Mouse (Mus musculus) midbrain, embryonic 16.5 days (tissue): ENCODE measurements at regions not wholly inside any gene's neighbourhood (a gene's known extent, or its start where the extent isn't known, plus 50 kb on each side); places are given as distances from the start of the nearest gene placed in this dataset.

Source experiments
- ATAC-seq: fragments of 200-750 bp; cut with Nextera tagmentation; 2 replicates; pipeline ENCODE4 v1.8.0; 2017; ENCODE audit warnings: moderate TSS enrichment
- H3K27ac ChIP-seq: fragments of 300-500 bp; sonication (generic); 2 replicates; pipeline ENCODE4 v1.5.1; 2014; ENCODE audit warnings: mild to moderate bottlenecking, low read length, mixed read lengths
- H3K27me3 ChIP-seq: fragments of 300-500 bp; sonication (generic); 2 replicates; pipeline ENCODE4 v1.6.1; 2014; ENCODE audit warnings: low read depth, low read length, mixed read lengths; ENCODE audit not compliant: control insufficient read depth, insufficient read depth
- H3K36me3 ChIP-seq: fragments of 300-500 bp; sonication (generic); 2 replicates; pipeline ENCODE4 v1.6.1; 2014; ENCODE audit warnings: mild to moderate bottlenecking, low read length, moderate library complexity, mixed read lengths; ENCODE audit not compliant: control insufficient read depth, insufficient read depth
- H3K4me1 ChIP-seq: fragments of 300-500 bp; sonication (generic); 2 replicates; pipeline ENCODE4 v1.6.1; 2014; ENCODE audit warnings: mild to moderate bottlenecking, low read length, mixed read lengths; ENCODE audit not compliant: control insufficient read depth, insufficient read depth
- H3K4me2 ChIP-seq: fragments of 300-500 bp; sonication (generic); 2 replicates; pipeline ENCODE4 v1.6.1; 2014; ENCODE audit warnings: mild to moderate bottlenecking, low read length, mixed read lengths
- H3K4me3 ChIP-seq: fragments of 300-500 bp; sonication (generic); 2 replicates; pipeline ENCODE4 v1.5.1; 2014; ENCODE audit warnings: low read depth, mild to moderate bottlenecking, low read length, moderate library complexity, mixed read lengths
- H3K9ac ChIP-seq: fragments of 300-500 bp; sonication (generic); 2 replicates; pipeline ENCODE4 v1.6.1; 2014; ENCODE audit warnings: low read depth, low read length, mixed read lengths
- H3K9me3 ChIP-seq: fragments of 300-500 bp; sonication (generic); replicated peaks from 2 replicates; pipeline ENCODE4 v1.6.1; 2014; ENCODE audit warnings: mild to moderate bottlenecking, low read length, mixed read lengths; ENCODE audit not compliant: control insufficient read depth, poor library complexity, severe bottlenecking
- WGBS: fragments of 180-500 bp; shearing (Covaris S2); extraction: QIAGEN DNeasy Blood & Tissue Kit; methylation state at CpG from one replicate; pipeline ENCODE4 v1.1.7; 2014; 5-methylcytosine and 5-hydroxymethylcytosine counted together

DNA sequence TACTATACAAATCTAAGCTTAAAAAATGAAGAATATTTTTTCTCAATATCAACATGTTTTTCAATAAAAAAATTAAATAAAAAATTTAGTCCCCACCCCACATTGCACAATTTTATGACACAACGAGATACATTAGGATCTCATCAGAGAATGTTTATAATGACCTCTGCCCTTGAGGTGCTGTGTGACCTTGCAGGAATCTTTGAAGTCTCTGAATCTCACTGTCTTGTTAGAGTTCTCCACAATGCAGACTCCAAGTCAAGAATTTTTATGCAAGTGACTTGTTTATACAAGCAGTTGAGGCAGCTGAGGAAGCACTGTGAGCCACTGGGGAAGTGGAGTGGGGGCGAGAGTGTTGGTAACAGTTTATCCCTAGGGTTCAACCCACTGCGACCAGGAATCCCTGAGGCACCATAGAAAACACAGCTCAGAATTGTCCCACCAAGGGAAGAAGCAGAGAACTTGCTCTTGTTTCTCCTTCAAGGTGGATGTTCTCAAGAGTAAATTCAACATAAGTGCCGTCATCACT lies 228.5 kb downstream of the Hlx start:
- WGBS = 94% methylated on average over 4 of the region's 4 CpGs

DNA sequence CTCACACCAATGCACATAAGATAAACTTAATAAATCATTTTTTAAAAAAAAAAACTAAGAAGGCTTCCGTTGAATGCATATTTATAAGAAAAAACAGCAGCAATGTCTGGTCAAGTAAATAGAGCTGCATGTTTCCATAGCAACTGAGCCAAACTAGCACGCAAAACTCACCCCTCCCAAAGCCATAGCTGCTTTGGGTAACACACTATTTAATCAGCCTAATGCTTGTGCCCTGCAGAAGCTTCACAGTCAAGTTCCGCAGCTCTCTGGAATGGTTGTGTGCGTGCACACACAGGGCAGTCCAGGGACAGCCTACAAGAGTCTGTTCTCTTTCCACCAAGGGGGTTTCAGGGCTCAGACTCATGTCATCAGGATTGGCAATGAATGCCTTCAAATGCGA lies 231.7 kb downstream of the Hlx start:
- Histone ChIP-seq H3K36me3 (no peaks in the 10 kb centered on the region), H3K27me3 (no peaks in the 10 kb centered on the region), H3K9ac (no peak overlapping the region), H3K9me3 (no peaks in the 10 kb centered on the region), H3K4me3 (no peak overlapping the region), H3K4me2 (no peak overlapping the region), H3K4me1 (no peaks in the 10 kb centered on the region; the same call in 1 of the 2 replicates), H3K27ac (no peak overlapping the region)
- no peak for ATAC-seq
- WGBS = 61% methylated on average over 5 of the region's 5 CpGs

More for the DNA sequence above, 228.5 kb downstream of the Hlx start:
- Histone ChIP-seq H3K27ac (no peak overlapping the region), H3K9me3 (no peaks in the 10 kb centered on the region), H3K36me3 (no peaks in the 10 kb centered on the region), H3K27me3 (no peaks in the 10 kb centered on the region), H3K9ac (no peak overlapping the region), H3K4me3 (no peak overlapping the region), H3K4me2 (no peak overlapping the region), H3K4me1 (no peaks in the 10 kb centered on the region; the same call in 1 of the 2 replicates)
- no peak for ATAC-seq

DNA sequence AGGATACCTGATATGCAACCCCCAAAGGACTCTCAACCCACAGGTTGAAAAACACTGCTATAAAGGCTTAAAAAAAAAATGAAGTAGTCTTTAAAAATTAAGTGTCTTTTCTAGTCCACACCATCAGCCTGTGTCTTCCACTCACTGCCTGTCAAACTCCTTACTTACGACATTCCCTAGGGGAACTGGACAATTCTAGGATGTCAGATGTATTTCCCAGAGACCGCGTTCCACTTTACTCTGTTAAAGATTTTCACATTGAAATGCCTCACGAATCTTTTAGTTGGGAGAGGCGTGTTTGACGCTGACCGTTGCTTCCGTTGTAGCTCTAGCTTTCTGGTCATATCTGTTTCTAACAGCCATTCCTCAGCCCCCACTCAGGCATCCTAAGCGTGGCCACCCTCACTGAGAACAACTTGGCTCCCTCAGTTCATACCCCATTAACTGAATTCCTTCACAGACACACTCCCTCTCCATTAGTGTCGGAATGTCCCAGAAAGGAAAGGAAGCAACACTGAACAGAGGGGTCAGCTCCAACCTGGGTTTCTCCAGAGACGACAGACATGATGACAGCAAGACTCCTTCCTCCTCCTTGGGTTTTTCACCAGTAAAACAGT lies 233.4 kb downstream of the Hlx start:
- ATAC-seq = no peak
- H3K9me3 ChIP-seq = no peaks in the 10 kb centered on the region
- H3K36me3 ChIP-seq = no peaks in the 10 kb centered on the region
- H3K27ac ChIP-seq = no peak overlapping the region
- 91% methylated on average over 11 of the region's 11 CpGs for WGBS
- no peak overlapping the region for H3K4me2 ChIP-seq
- H3K4me3 ChIP-seq = no peak overlapping the region
- no peaks in the 10 kb centered on the region; the same call in 1 of the 2 replicates for H3K4me1 ChIP-seq
- H3K27me3 ChIP-seq = no peaks in the 10 kb centered on the region
- no peak overlapping the region for H3K9ac ChIP-seq

DNA sequence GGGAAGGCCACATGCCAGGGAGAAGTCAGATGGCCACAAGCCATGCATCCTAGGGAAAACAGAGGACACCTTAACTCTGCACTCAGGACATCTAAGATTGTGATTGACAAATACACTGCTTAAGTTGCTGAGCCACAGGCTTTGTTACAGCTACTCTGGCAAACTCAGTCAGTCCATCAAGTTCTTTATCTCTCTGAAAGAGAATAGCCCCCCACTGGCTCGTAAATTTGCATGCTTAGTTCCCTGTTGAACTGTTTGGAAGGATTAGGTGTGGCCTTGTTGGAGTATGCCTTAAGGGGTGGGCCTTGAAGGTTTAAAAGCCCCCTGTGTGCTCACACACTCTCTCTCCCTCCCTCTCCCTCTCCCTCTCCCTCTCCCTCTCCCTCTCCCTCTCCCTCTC lies 235.4 kb downstream of the Hlx start:
- Histone ChIP-seq H3K9ac (no peak overlapping the region), H3K27me3 (no peaks in the 10 kb centered on the region), H3K9me3 (no peaks in the 10 kb centered on the region), H3K4me2 (no peak overlapping the region), H3K4me1 (no peaks in the 10 kb centered on the region; the same call in 1 of the 2 replicates), H3K27ac (no peak overlapping the region), H3K4me3 (no peak overlapping the region), H3K36me3 (no peaks in the 10 kb centered on the region)
- WGBS = 8% methylated on average over 1 of the region's 1 CpGs
- no peak for ATAC-seq

DNA sequence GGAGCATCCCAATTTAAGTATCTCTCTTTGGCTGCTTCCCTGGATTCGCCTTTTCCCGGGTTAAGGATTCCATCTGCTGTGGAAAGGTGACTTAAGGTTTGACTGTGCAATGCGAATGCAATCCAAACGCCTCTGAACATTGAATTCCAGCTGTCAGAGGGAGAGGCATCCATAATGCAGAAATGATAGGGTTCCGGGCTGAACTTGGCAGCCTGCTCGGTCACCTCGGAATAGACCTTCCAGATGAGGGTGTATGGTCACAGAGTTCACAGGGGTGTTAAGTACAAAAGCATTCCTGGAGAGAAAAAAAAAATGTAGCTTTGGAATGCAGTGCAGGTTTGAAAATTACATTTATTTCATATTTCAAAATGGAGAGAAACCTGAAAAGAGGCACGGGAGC lies 238.6 kb downstream of the Hlx start:
- 84% methylated on average over 8 of the region's 8 CpGs for WGBS
- no peak overlapping the region for H3K4me3 ChIP-seq
- no peak overlapping the region for H3K27ac ChIP-seq
- no peak overlapping the region for H3K4me2 ChIP-seq
- H3K36me3 ChIP-seq = no peaks in the 10 kb centered on the region
- H3K9me3 ChIP-seq = no peaks in the 10 kb centered on the region
- no peak for ATAC-seq
- no peaks in the 10 kb centered on the region for H3K4me1 ChIP-seq
- no peaks in the 10 kb centered on the region for H3K27me3 ChIP-seq
- H3K9ac ChIP-seq = no peak overlapping the region

DNA sequence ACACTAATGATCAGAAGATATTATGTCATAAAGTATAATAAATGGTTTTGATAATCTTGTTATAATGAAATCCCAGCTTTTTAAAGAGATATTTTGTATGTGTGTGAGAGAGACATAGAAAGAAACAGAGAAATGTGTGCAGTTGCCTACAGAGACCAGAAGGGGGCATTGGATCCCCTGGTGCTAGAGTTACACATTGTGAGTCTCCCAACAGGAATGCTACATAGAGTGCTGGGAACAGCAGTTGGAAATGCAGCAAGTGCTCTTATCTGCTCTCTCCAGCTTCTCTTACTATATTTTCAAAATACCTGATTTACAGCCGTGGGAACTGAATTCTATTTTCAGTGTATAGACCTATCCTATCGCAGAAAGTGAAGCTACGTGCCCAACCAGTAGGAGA lies 240.3 kb downstream of the Hlx start:
- H3K27ac ChIP-seq = no peak overlapping the region
- H3K27me3 ChIP-seq = no peaks in the 10 kb centered on the region
- WGBS = 94% methylated on average over 3 of the region's 3 CpGs
- no peak overlapping the region for H3K4me3 ChIP-seq
- H3K4me1 ChIP-seq = no peaks in the 10 kb centered on the region
- no peak overlapping the region for H3K4me2 ChIP-seq
- no peak for ATAC-seq
- no peaks in the 10 kb centered on the region for H3K9me3 ChIP-seq
- no peak overlapping the region for H3K9ac ChIP-seq
- no peaks in the 10 kb centered on the region for H3K36me3 ChIP-seq

DNA sequence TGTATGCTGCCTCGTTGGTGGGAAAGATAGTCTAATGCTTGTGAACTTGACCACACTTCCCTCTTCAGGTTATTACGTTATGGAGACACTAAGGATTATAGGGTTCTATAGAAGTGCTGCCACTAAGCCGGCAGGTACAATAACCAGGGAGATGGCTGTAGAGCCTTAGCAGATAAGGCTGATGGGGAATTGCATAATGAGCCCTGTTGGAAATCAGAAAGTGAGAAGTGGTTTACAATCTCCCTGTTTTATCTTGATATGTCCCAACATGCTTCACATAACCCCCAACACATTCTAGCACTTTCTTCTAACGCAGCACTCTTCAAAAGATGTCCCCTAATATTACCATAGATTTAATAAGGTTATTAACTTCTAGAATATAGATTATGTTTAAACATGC lies 241.2 kb downstream of the Hlx start:
- Histone ChIP-seq H3K9me3 (no peaks in the 10 kb centered on the region), H3K9ac (no peak overlapping the region), H3K4me2 (no peak overlapping the region), H3K27ac (no peak overlapping the region), H3K27me3 (no peaks in the 10 kb centered on the region), H3K36me3 (no peaks in the 10 kb centered on the region), H3K4me1 (no peaks in the 10 kb centered on the region), H3K4me3 (no peak overlapping the region)
- WGBS = 76% methylated on average over 4 of the region's 4 CpGs
- ATAC-seq = no peak

DNA sequence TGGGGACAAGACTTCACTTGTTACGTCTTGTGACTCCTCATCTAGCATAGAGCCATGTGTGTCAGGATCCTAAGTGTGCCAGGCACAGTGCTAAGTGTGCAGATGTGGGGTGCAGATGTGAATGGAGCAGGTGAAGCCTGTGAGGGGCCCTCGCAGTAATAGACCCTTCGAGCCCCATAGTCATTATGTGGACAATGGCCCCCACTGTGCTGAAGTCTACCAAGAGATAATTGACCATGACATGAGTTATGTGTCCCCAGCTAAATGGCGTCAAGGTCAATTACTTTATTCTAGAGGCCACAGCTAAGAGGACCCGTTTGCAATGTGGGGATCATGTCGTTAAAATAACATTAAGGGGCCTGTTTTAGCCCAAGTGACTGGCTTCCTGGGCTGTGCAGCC lies 245.0 kb downstream of the Hlx start:
- ATAC-seq = no peak
- Histone ChIP-seq H3K27me3 (no peaks in the 10 kb centered on the region; the same call in 1 of the 2 replicates), H3K4me2 (no peak overlapping the region), H3K4me1 (no peaks in the 10 kb centered on the region), H3K27ac (no peak overlapping the region), H3K4me3 (no peak overlapping the region), H3K9ac (no peak overlapping the region), H3K9me3 (no peaks in the 10 kb centered on the region), H3K36me3 (no peaks in the 10 kb centered on the region)
- WGBS = 50% methylated on average over 6 of the region's 6 CpGs

DNA sequence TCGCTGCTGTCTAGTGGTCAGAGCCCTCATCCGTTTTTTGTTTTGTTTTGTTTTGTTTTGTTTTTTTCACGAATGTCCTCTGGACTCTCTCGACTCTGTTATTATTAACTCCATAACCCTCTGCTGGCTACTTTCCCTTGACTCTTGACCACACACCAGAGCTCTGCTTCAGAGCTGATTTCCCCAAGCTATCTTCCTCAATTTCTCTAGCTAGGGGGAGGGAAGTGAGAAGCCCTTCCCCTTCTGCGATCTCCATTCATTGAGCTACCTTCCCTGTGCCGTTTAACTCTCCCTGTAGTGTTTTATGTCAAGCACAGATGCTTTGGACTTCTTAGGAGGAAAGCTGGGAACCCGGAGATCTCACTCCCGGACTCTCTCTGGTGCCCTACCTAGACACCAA lies 247.6 kb downstream of the Hlx start:
- H3K4me1 ChIP-seq = no peaks in the 10 kb centered on the region
- WGBS = 80% methylated on average over 8 of the region's 8 CpGs
- H3K27me3 ChIP-seq = no peaks in the 10 kb centered on the region; the same call in 1 of the 2 replicates
- no peaks in the 10 kb centered on the region for H3K9me3 ChIP-seq
- H3K9ac ChIP-seq = no peak overlapping the region
- H3K4me2 ChIP-seq = no peak overlapping the region
- no peak overlapping the region for H3K27ac ChIP-seq
- ATAC-seq = no peak
- no peaks in the 10 kb centered on the region for H3K36me3 ChIP-seq
- no peak overlapping the region for H3K4me3 ChIP-seq
